Mouse (Mus musculus): ENCODE measurements around the gene Lpar1. TPM values are rescaled to one million over a fixed set of nuclear protein-coding genes. Genes with fewer than 3 reads are reported as not detected.

Lpar1 gene
- total and polyA plus RNA-seq, 3 experiments: not detected

- Histone ChIP-seq H3K27ac (ENCODE audit: control insufficient read depth, low read depth, low read length) (no peak overlapping the region), H3K27me3 (ENCODE audit: control insufficient read depth in 1 of 2, insufficient read depth in 2 of 2, low read length in 2 of 2) (no peaks in the 10 kb centered on the region), H3K79me2 (ENCODE audit: control insufficient read depth, insufficient read depth, low read length, poor library complexity) (no peaks in the 10 kb centered on the region), H3K9me3 (replicated peaks; ENCODE audit: insufficient read depth, low read length) (no peaks in the 10 kb centered on the region), H3K4me1 (ENCODE audit: control insufficient read depth in 1 of 2, insufficient read depth in 2 of 2, low read length in 2 of 2) (no peaks in the 10 kb centered on the region), H3K4me3 (ENCODE audit: control insufficient read depth in 1 of 2, insufficient read depth in 1 of 2, low read depth in 2 of 2, low read length in 2 of 2) (no peak overlapping the region), H3K36me3 (ENCODE audit: control insufficient read depth in 1 of 2, insufficient read depth in 2 of 2, low read length in 2 of 2) (no peaks in the 10 kb centered on the region), H3K9ac (ENCODE audit: control insufficient read depth, low read depth, low read length, poor library complexity, severe bottlenecking) (no peak overlapping the region)
- TF ChIP-seq MAFK (IDR thresholded peaks at IDR 0.05; ENCODE audit: borderline replicate concordance, low read depth, low read length) (no peak), KAT2A (conservative IDR thresholded peaks at IDR 0.05; ENCODE audit: low read depth, low read length) (no peak), MXI1 (IDR thresholded peaks at IDR 0.05; ENCODE audit: low read depth, low read length) (no peak), TCF12 (IDR thresholded peaks at IDR 0.05; ENCODE audit: low read depth, low read length) (no peak), ZKSCAN1 (IDR thresholded peaks at IDR 0.05; ENCODE audit: low read depth, low read length) (no peak), POLR2A (IDR thresholded peaks at IDR 0.05; ENCODE audit: control insufficient read depth in 1 of 2, insufficient read depth in 1 of 2, low read depth in 1 of 2, low read length in 2 of 2, poor library complexity in 1 of 2) (no peak), JUND (IDR thresholded peaks at IDR 0.05; ENCODE audit: low read depth, low read length) (no peak), MAZ (IDR thresholded peaks at IDR 0.05; ENCODE audit: low read depth, low read length) (no peak), NRF1 (IDR thresholded peaks at IDR 0.05; ENCODE audit: insufficient read depth, low read depth, low read length, poor library complexity, severe bottlenecking) (no peak), POLR2AphosphoS5 (IDR thresholded peaks at IDR 0.05; ENCODE audit: borderline replicate concordance, low read depth, low read length) (no peak), USF1 (IDR thresholded peaks at IDR 0.05; ENCODE audit: low read depth, low read length) (no peak), ZMIZ1 (IDR thresholded peaks at IDR 0.05; ENCODE audit: low read depth, low read length) (no peak), ETS1 (IDR thresholded peaks at IDR 0.05; ENCODE audit: low read depth, low read length) (no peak)
- DNase-seq (ENCODE audit: low read depth, low spot score): no peak
Measured at GRCm38 (mm10) chr4:58534141-58534571, 19.5 kb downstream of the Lpar1 start.

GRCm38 (mm10) chr4:58533519-58533918 lies 20.2 kb downstream of the Lpar1 start:
- no peak overlapping the region for H3K9ac ChIP-seq (ENCODE audit: control insufficient read depth, low read depth, low read length, poor library complexity, severe bottlenecking)
- TF ChIP-seq SMC3 (IDR thresholded peaks at IDR 0.05; ENCODE audit: low read depth, low read length) (no peak), CTCF (IDR thresholded peaks at IDR 0.05 in 2 of 3, conservative IDR thresholded peaks at IDR 0.05 in 1 of 3; ENCODE audit: control insufficient read depth in 1 of 3, insufficient read depth in 1 of 3, low read depth in 2 of 3, low read length in 3 of 3, poor library complexity in 1 of 3, severe bottlenecking in 1 of 3) (no peak), ZNF384 (IDR thresholded peaks at IDR 0.05; ENCODE audit: low read depth, low read length) (no peak), GABPA (IDR thresholded peaks at IDR 0.05; ENCODE audit: low read depth, low read length) (no peak)
- no peak overlapping the region for H3K4me3 ChIP-seq (ENCODE audit: control insufficient read depth in 1 of 2, insufficient read depth in 1 of 2, low read depth in 2 of 2, low read length in 2 of 2)
- no peaks in the 10 kb centered on the region for H3K4me1 ChIP-seq (ENCODE audit: control insufficient read depth in 1 of 2, insufficient read depth in 2 of 2, low read length in 2 of 2)
- no peak overlapping the region for H3K27ac ChIP-seq (ENCODE audit: control insufficient read depth, low read depth, low read length)
- no peaks in the 10 kb centered on the region for H3K27me3 ChIP-seq (ENCODE audit: control insufficient read depth in 1 of 2, insufficient read depth in 2 of 2, low read length in 2 of 2)
- no peaks in the 10 kb centered on the region for H3K36me3 ChIP-seq (ENCODE audit: control insufficient read depth in 1 of 2, insufficient read depth in 2 of 2, low read length in 2 of 2)
- no peak for DNase-seq (ENCODE audit: low read depth, low spot score)
- H3K79me2 ChIP-seq (ENCODE audit: control insufficient read depth, insufficient read depth, low read length, poor library complexity): no peaks in the 10 kb centered on the region
- H3K9me3 ChIP-seq (replicated peaks; ENCODE audit: insufficient read depth, low read length): no peaks in the 10 kb centered on the region
